Mouse (Mus musculus) liver, embryonic 11.5 days (tissue): ENCODE data around the gene Fntb. TPM values are rescaled to one million over a fixed set of nuclear protein-coding genes. Genes with fewer than 3 reads are reported as not detected.
A peak's percentile ranks its signal among the peaks of the same experiment; 100 is the strongest.

Source experiments
- ATAC-seq: fragments of 200-750 bp; cut with Nextera tagmentation; replicated peaks from 2 replicates; pipeline ENCODE4 v1.8.0; 2017; ENCODE audit warnings: moderate number of reproducible peaks, mild to moderate bottlenecking, moderate TSS enrichment, moderate library complexity; ENCODE audit not compliant: low FRiP score
- DNase-seq: peaks from one replicate; pipeline ENCODE4 v3.0.0-alpha.2; 2017; ENCODE audit warnings: low spot score
- H3K27ac ChIP-seq: fragments of 300-500 bp; sonication (generic); 2 replicates; pipeline ENCODE4 v1.5.1; 2014; ENCODE audit warnings: mild to moderate bottlenecking, low read depth, low read length, control low read depth
- H3K27me3 ChIP-seq: fragments of 300-500 bp; sonication (generic); replicated peaks from 2 replicates; pipeline ENCODE4 v1.6.1; 2014; ENCODE audit warnings: low read length, mixed read lengths; ENCODE audit not compliant: control insufficient read depth, insufficient read depth
- H3K36me3 ChIP-seq: fragments of 300-500 bp; sonication (generic); 2 replicates; pipeline ENCODE4 v1.6.1; 2014; ENCODE audit warnings: mild to moderate bottlenecking, low read length, moderate library complexity, mixed read lengths; ENCODE audit not compliant: control insufficient read depth, insufficient read depth
- H3K4me1 ChIP-seq: fragments of 300-500 bp; sonication (generic); replicated peaks from 2 replicates; pipeline ENCODE4 v1.6.1; 2014; ENCODE audit warnings: low read length, mixed read lengths; ENCODE audit not compliant: control insufficient read depth, insufficient read depth
- H3K4me2 ChIP-seq: fragments of 300-500 bp; sonication (generic); 2 replicates; pipeline ENCODE4 v1.6.1; 2014; ENCODE audit warnings: mild to moderate bottlenecking, control low read depth, moderate library complexity
- H3K4me3 ChIP-seq: fragments of 300-500 bp; sonication (generic); 2 replicates; pipeline ENCODE4 v1.5.1; 2014; ENCODE audit warnings: low read depth, low read length, control low read depth
- H3K9ac ChIP-seq: fragments of 300-500 bp; sonication (generic); 2 replicates; pipeline ENCODE4 v1.6.1; 2014; ENCODE audit warnings: low read depth, low read length, control low read depth
- H3K9me3 ChIP-seq: fragments of 300-500 bp; sonication (generic); 2 replicates; pipeline ENCODE4 v1.6.1; 2016; ENCODE audit warnings: low read length, inconsistent platforms, mixed read lengths; ENCODE audit not compliant: control insufficient read depth
- WGBS: fragments of 180-500 bp; shearing (Covaris S2); extraction: QIAGEN DNeasy Blood & Tissue Kit; methylation state at CpG from one replicate; pipeline ENCODE4 v1.1.7; 2014; 5-methylcytosine and 5-hydroxymethylcytosine counted together
- polyA plus RNA-seq: library from polyadenylated mRNA; unstranded; fragments of >200 nt; fragmentation: Nextera tagmentation; extraction: Ambion mirVana; gene quantifications from 2 replicates; pipeline ENCODE4 v1.2.1, GENCODE M21; 2014

The Fntb gene
- polyA plus RNA-seq, 1 experiment from 2014 or later = 41.6 TPM

GRCm38 (mm10) chr12:76906278-76906677, 140.9 kb downstream of the Fntb start:
- no peaks in the 10 kb centered on the region for H3K27me3 ChIP-seq
- WGBS = 53% methylated on average over 1 of the region's 1 CpGs
- H3K36me3 ChIP-seq = peaks cover 5% of the 10 kb centered on the region; the same call in 1 of the 2 replicates
- no peak for ATAC-seq
- no peak overlapping the region for H3K4me3 ChIP-seq
- H3K9ac ChIP-seq = no peak overlapping the region
- peaks cover 41% of the 10 kb centered on the region for H3K4me1 ChIP-seq
- no peak for DNase-seq
- no peak overlapping the region for H3K27ac ChIP-seq
- H3K9me3 ChIP-seq = no peaks in the 10 kb centered on the region
- H3K4me2 ChIP-seq = 0 out of 2 replicates have a peak overlapping the region, but pooled peaks have one; percentile 7

- Histone ChIP-seq H3K9me3 (no peaks in the 10 kb centered on the region), H3K9ac (peak overlapping the region; percentile 83), H3K27ac (peak overlapping the region; percentile 97), H3K36me3 (peaks cover 5% of the 10 kb centered on the region; the same call in 1 of the 2 replicates), H3K27me3 (no peaks in the 10 kb centered on the region), H3K4me1 (peaks cover 50% of the 10 kb centered on the region), H3K4me2 (peak overlapping the region; percentile 61), H3K4me3 (peak overlapping the region; percentile 55)
- ATAC-seq (peak; percentile 92), DNase-seq (no peak)
- WGBS = 37% methylated on average over 5 of the region's 5 CpGs
Observed at GRCm38 (mm10) chr12:76909218-76909617, 143.8 kb downstream of the Fntb start.

GRCm38 (mm10) chr12:76910258-76910940, 145.0 kb downstream of the Fntb start:
- Histone ChIP-seq H3K9ac (peak overlapping the region; percentile 83), H3K27me3 (no peaks in the 10 kb centered on the region), H3K4me2 (peak overlapping the region; percentile 61), H3K36me3 (peaks cover 5% of the 10 kb centered on the region; the same call in 1 of the 2 replicates), H3K9me3 (no peaks in the 10 kb centered on the region), H3K4me3 (peak overlapping the region; percentile 55), H3K27ac (peak overlapping the region; percentile 97), H3K4me1 (peaks cover 50% of the 10 kb centered on the region)
- DNase-seq (peak; percentile 49), ATAC-seq (peak; percentile 88)
- 60% methylated on average over 11 of the region's 11 CpGs for WGBS

- DNase-seq = no peak
- H3K4me1 ChIP-seq = peaks cover 46% of the 10 kb centered on the region
- H3K4me3 ChIP-seq = no peak overlapping the region; the same call in 1 of the 2 replicates
- 75% methylated on average over 16 of the region's 16 CpGs for WGBS
- H3K9ac ChIP-seq = peak overlapping the region; percentile 32; the same call in 1 of the 2 replicates
- ATAC-seq = no peak
- H3K9me3 ChIP-seq = no peaks in the 10 kb centered on the region
- peaks cover 7% of the 10 kb centered on the region; the same call in 1 of the 2 replicates for H3K36me3 ChIP-seq
- no peaks in the 10 kb centered on the region for H3K27me3 ChIP-seq
- H3K4me2 ChIP-seq = peak overlapping the region; percentile 61; the same call in 1 of the 2 replicates
- H3K27ac ChIP-seq = peak overlapping the region; percentile 46
Observed at GRCm38 (mm10) chr12:76911171-76911726, 145.9 kb downstream of the Fntb start.

GRCm38 (mm10) chr12:76912193-76912592, 146.8 kb downstream of the Fntb start:
- Histone ChIP-seq H3K4me1 (peaks cover 36% of the 10 kb centered on the region), H3K27me3 (no peaks in the 10 kb centered on the region), H3K4me2 (peak overlapping the region; percentile 37), H3K36me3 (peaks cover 9% of the 10 kb centered on the region; the same call in 1 of the 2 replicates), H3K27ac (peak overlapping the region; percentile 46; the same call in 1 of the 2 replicates), H3K9me3 (no peaks in the 10 kb centered on the region), H3K4me3 (no peak overlapping the region), H3K9ac (peak overlapping the region; percentile 30)
- no peak for DNase-seq
- ATAC-seq = no peak
- 62% methylated on average over 9 of the region's 9 CpGs for WGBS

GRCm38 (mm10) chr12:76916163-76916562, 150.8 kb downstream of the Fntb start:
- Histone ChIP-seq H3K4me2 (no peak overlapping the region), H3K4me3 (no peak overlapping the region), H3K36me3 (peaks cover 13% of the 10 kb centered on the region; the same call in 1 of the 2 replicates), H3K9me3 (no peaks in the 10 kb centered on the region), H3K4me1 (peaks cover 26% of the 10 kb centered on the region), H3K9ac (no peak overlapping the region), H3K27ac (no peak overlapping the region), H3K27me3 (no peaks in the 10 kb centered on the region)
- DNase-seq (no peak), ATAC-seq (no peak)
- WGBS = 89% methylated on average over 11 of the region's 11 CpGs

GRCm38 (mm10) chr12:76918113-76918512, 152.7 kb downstream of the Fntb start:
- 79% methylated on average over 6 of the region's 6 CpGs for WGBS
- Histone ChIP-seq H3K4me2 (no peak overlapping the region), H3K27ac (0 out of 2 replicates have a peak overlapping the region, but pooled peaks have one; percentile 15), H3K9ac (peak overlapping the region; percentile 17; the same call in 1 of the 2 replicates), H3K27me3 (no peaks in the 10 kb centered on the region), H3K4me3 (no peak overlapping the region), H3K9me3 (no peaks in the 10 kb centered on the region), H3K4me1 (peaks cover 16% of the 10 kb centered on the region), H3K36me3 (peaks cover 13% of the 10 kb centered on the region; the same call in 1 of the 2 replicates)
- DNase-seq (no peak), ATAC-seq (peak; percentile 53)

- Histone ChIP-seq H3K4me2 (no peak overlapping the region), H3K36me3 (peaks cover 13% of the 10 kb centered on the region; the same call in 1 of the 2 replicates), H3K4me1 (peaks cover 16% of the 10 kb centered on the region), H3K27ac (no peak overlapping the region), H3K9ac (no peak overlapping the region), H3K9me3 (no peaks in the 10 kb centered on the region), H3K27me3 (no peaks in the 10 kb centered on the region), H3K4me3 (no peak overlapping the region)
- 67% methylated on average over 3 of the region's 3 CpGs for WGBS
- DNase-seq (no peak), ATAC-seq (no peak)
Observed at GRCm38 (mm10) chr12:76918855-76919254, 153.5 kb downstream of the Fntb start.
